Mouse (Mus musculus) megakaryocyte-erythroid progenitor cell, adult 5-6 weeks (primary cell): ENCODE results near the gene Tbrg4. TPM values are rescaled to one million over a fixed set of nuclear protein-coding genes. Genes with fewer than 3 reads are reported as not detected.

Experiments
- total RNA-seq, 2 experiments: library from RNA; stranded (forward) in 1 of 2; stranded (reverse) in 1 of 2; fragments of 200-1000, 215-1000 nt in 1 of 2; fragments of >200 nt in 1 of 2; fragmentation: Nextera tagmentation in 1 of 2; gene quantifications; 2 replicates each; pipeline ENCODE4 v1.2.3; 2014 to 2017

Gene Tbrg4
- total RNA-seq, 2 experiments from 2014 or later, result 51.5 to 130 TPM

Other genes starting within 250 kb of the Tbrg4 start
- gene Zmiz2, start 237.0 kb downstream of the Tbrg4 start, total RNA-seq (2014; fragmentation: Nextera tagmentation), result 65.9 and 70.0 TPM in 2 replicates
- gene Zmiz2, start 237.0 kb downstream of the Tbrg4 start, total RNA-seq (2017), result 5.6 and 10.4 TPM in 2 replicates
- gene Ppia, start 210.6 kb downstream of the Tbrg4 start, total RNA-seq (2014; fragmentation: Nextera tagmentation), result 3,823 and 4,304 TPM in 2 replicates
- gene Ppia, start 210.6 kb downstream of the Tbrg4 start, total RNA-seq (2017), result 1,965 and 1,971 TPM in 2 replicates
- gene H2afv, start 181.6 kb downstream of the Tbrg4 start, total RNA-seq (2014; fragmentation: Nextera tagmentation), result 144 and 178 TPM in 2 replicates
- gene H2afv, start 181.6 kb downstream of the Tbrg4 start, total RNA-seq (2017), result 85.9 and 103 TPM in 2 replicates
- gene Purb, start 150.2 kb downstream of the Tbrg4 start, total RNA-seq (2014; fragmentation: Nextera tagmentation), result 43.7 and 49.9 TPM in 2 replicates
- 60.5 and 70.9 TPM in 2 replicates for gene Purb, start 150.2 kb downstream of the Tbrg4 start, total RNA-seq (2017)
- gene Myo1g, start 105.1 kb downstream of the Tbrg4 start, total RNA-seq (2014; fragmentation: Nextera tagmentation), result 7.3 and 16.1 TPM in 2 replicates
- 5.4 and 8.6 TPM in 2 replicates for gene Myo1g, start 105.1 kb downstream of the Tbrg4 start, total RNA-seq (2017)
- 45.8 and 55.6 TPM in 2 replicates for gene Ccm2, start 79.2 kb downstream of the Tbrg4 start, total RNA-seq (2014; fragmentation: Nextera tagmentation)
- gene Ccm2, start 79.2 kb downstream of the Tbrg4 start, total RNA-seq (2017), result 26.8 and 32.7 TPM in 2 replicates
- gene Nacad, start 20.0 kb downstream of the Tbrg4 start, total RNA-seq (2014; fragmentation: Nextera tagmentation), result not detected in 2 replicates
- not detected in 2 replicates for gene Nacad, start 20.0 kb downstream of the Tbrg4 start, total RNA-seq (2017)
- gene Wap, start 12.6 kb upstream of the Tbrg4 start, total RNA-seq (2014; fragmentation: Nextera tagmentation), result not detected in 2 replicates
- gene Wap, start 12.6 kb upstream of the Tbrg4 start, total RNA-seq (2017), result not detected in 2 replicates
- not detected in 2 replicates for gene Ramp3, start 32.5 kb upstream of the Tbrg4 start, total RNA-seq (2014; fragmentation: Nextera tagmentation)
- not detected in 2 replicates for gene Ramp3, start 32.5 kb upstream of the Tbrg4 start, total RNA-seq (2017)
- not detected in 2 replicates for gene Gm11983, start 211.6 kb upstream of the Tbrg4 start, total RNA-seq (2014; fragmentation: Nextera tagmentation)
- gene Gm11983, start 211.6 kb upstream of the Tbrg4 start, total RNA-seq (2017), result not detected in 2 replicates